Mouse (Mus musculus): ENCODE measurements at regions not wholly inside any gene's neighbourhood (a gene's known extent, or its start where the extent isn't known, plus 50 kb on each side); places are given as distances from the start of the nearest gene placed in this dataset.

DNA sequence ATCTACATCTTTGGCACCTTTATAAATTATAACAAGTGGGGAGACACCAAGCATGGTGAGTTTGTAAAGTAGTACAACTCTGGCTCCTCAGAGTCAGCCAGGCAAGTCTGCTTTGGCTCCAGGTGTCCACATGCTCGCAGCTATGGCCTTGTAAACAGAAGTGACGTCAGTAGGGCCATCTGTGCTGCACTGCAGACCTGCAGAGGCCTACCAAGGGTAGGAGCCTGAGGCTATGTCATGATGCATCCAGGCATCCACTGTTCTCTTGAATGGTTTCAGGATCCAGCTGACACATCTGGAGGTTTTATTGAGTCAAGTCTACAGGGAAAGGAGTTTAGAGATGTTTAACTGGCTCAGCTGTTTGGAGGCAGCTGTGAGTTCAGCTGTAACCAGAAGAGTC lies 82.3 kb upstream of the Inpp4b start:
- TF ChIP-seq E2F4 (IDR thresholded peaks at IDR 0.05; ENCODE audit: borderline replicate concordance, low read depth, low read length) (no peak), NRF1 (IDR thresholded peaks at IDR 0.05; ENCODE audit: insufficient read depth, low read depth, low read length, poor library complexity, severe bottlenecking) (no peak), HCFC1 (IDR thresholded peaks at IDR 0.05; ENCODE audit: low read depth, low read length) (no peak), CTCF (IDR thresholded peaks at IDR 0.05 in 2 of 3, conservative IDR thresholded peaks at IDR 0.05 in 1 of 3; ENCODE audit: control insufficient read depth in 1 of 3, insufficient read depth in 1 of 3, low read depth in 2 of 3, low read length in 3 of 3, poor library complexity in 1 of 3, severe bottlenecking in 1 of 3) (no peak), MYC (IDR thresholded peaks at IDR 0.05; ENCODE audit: low read depth, low read length) (no peak), POLR2A (IDR thresholded peaks at IDR 0.05; ENCODE audit: control insufficient read depth in 1 of 2, insufficient read depth in 1 of 2, low read depth in 1 of 2, low read length in 2 of 2, poor library complexity in 1 of 2) (no peak), TCF12 (IDR thresholded peaks at IDR 0.05; ENCODE audit: low read depth, low read length) (no peak), ZMIZ1 (IDR thresholded peaks at IDR 0.05; ENCODE audit: low read depth, low read length) (no peak)
